Mouse (Mus musculus) kidney, postnatal 4 days (tissue): ENCODE results near the gene Ebf3.

Experiments
- DNase-seq, 2 experiments: peaks; one replicate each; pipeline ENCODE4 v3.0.0; 2021; ENCODE audit warnings: mixed read lengths in 2 of 2

The Ebf3 gene

GRCm38 (mm10) chr7:137197118-137198030 lies 116.9 kb downstream of the Ebf3 start:
- no peak for DNase-seq

DNA sequence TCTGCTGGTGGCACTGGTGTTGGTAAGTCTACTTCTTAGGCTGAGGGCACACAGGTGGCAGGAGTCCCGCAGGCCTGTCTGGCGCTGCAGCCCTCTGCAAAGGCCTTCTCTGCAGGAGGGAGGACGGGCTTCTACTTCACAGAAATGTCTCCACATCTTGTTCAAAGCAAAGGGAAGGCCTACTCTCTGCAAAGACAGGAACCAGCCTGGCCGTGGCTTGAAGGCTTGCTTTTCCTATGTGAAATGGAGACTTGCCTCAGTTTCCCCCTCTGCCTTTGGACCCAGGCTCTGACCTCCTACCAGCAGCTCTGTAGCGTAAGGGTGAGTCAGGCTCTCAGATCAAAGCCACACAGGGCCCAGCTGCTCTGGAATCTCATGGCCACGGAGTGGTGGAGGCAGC lies 117.7 kb downstream of the Ebf3 start:
- DNase-seq = no peak

DNA sequence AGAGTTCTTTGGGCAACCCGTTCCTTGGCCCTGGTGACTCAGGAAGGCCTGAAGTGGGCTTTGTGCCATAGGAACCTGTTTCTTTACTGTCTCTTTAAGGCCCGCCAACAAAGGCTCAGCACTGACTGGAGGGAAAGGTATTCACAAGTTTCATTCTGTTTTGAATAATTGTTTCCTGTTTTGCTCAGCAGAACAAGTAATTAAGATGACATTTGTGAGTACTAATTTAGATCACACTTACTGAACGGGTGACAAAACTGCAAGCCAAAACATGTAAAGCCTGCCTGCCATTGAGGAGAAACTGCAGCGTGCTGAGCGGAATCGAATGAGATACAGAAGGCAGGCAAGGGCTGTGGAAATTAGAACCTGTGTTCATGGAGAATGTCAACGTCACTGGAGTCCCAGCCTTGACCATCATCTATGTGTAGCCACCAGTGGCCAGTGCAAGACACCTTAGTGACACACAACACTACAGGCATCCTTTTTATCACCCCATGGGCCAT lies 121.4 kb downstream of the Ebf3 start:
- no peak for DNase-seq

DNA sequence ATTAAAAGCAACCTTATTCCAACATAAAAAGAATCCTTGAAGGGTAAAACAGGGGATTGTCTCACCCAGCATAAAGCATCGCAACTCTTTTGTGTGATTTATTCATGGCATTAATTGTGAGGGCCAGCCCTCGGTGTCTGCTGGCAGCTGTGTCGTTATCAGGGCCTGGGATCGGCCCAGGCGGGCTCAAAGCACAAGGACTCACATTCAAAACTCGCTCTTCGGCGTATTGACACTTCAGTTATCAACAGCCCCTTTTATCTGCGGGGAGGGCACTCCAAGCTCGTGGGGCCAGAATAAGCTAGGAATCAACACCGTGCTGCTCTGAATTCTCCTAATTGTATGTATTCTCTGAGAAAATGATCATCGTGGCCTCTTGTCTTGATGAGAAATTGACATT lies 122.4 kb downstream of the Ebf3 start:
- DNase-seq = no peak

- DNase-seq = no peak
Observed at GRCm38 (mm10) chr7:137172278-137172677, 142.0 kb downstream of the Ebf3 start.

GRCm38 (mm10) chr7:137159086-137159485 lies 155.2 kb downstream of the Ebf3 start:
- no peak for DNase-seq

- no peak for DNase-seq
Observed at GRCm38 (mm10) chr7:137154623-137155022, 159.6 kb downstream of the Ebf3 start.

DNA sequence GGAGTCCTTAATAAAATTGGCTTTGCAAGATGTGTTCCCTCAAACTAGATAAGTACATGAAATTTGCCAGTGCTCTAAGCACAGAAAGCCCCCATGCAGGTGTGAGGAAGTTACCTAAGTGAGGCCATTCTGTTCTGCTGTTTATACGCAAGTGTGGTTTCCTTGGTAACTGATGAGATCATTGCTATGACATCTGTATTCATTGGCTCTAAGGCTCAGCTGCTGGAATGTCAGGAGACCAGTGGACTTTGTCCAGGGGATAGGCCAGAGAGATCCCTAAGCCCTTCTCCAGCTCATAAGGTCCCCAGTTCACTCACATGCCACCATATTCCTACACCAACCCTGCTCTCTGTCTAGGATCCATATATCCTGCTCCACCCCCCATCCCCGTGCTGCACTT lies 162.4 kb downstream of the Ebf3 start:
- DNase-seq = no peak

DNA sequence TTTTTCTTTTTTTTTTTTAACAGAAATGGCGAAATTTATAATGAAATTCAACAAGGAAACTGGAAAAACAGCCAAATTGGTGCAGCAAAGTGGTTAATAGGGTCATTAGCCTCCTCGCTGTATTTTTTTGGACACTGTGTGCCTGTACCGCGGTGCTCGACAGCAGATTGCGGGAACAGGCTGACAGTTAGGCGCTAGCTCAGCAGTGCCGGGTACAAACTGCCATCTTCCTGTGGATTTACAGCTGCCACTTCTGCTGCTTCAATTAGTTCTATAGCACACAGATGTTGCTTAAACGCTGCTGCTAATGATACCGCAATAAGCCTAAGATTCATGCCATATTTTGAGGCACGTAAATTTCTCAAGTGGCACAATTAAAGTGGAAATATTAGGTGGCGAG lies 167.1 kb downstream of the Ebf3 start:
- no peak for DNase-seq
